Mouse (Mus musculus) liver, adult 2 months (tissue): ENCODE data around the gene D330020A13Rik. TPM values are rescaled to one million over a fixed set of nuclear protein-coding genes. Genes with fewer than 3 reads are reported as not detected.

Experiments
- DNase-seq: peaks from one replicate; pipeline ENCODE4 v3.0.0-alpha.2; 2011; ENCODE audit warnings: low read depth, low spot score; ENCODE audit errors: extremely low read depth
- H3K27ac ChIP-seq: fragments of 200-500 bp; replicated peaks from 2 replicates; pipeline ENCODE4 v1.5.1; 2012; ENCODE audit warnings: low read depth, mild to moderate bottlenecking, control low read depth, inconsistent platforms, low read length; ENCODE audit not compliant: insufficient read depth
- H3K27me3 ChIP-seq: fragments of 200-500 bp; 2 replicates; pipeline ENCODE4 v1.6.1; 2012; ENCODE audit warnings: mild to moderate bottlenecking, moderate library complexity, low read length, inconsistent platforms; ENCODE audit not compliant: control insufficient read depth, insufficient read depth
- H3K36me3 ChIP-seq: fragments of 200-500 bp; 2 replicates; pipeline ENCODE4 v1.6.1; 2012; ENCODE audit warnings: low read length, inconsistent platforms; ENCODE audit not compliant: control insufficient read depth, insufficient read depth
- H3K4me1 ChIP-seq: fragments of 200-500 bp; 2 replicates; pipeline ENCODE4 v1.6.1; 2011; ENCODE audit warnings: low read length; ENCODE audit not compliant: control insufficient read depth, insufficient read depth
- H3K4me3 ChIP-seq: fragments of 200-500 bp; 2 replicates; pipeline ENCODE4 v1.5.1; 2011; ENCODE audit warnings: low read depth, mild to moderate bottlenecking, control low read depth, low read length, moderate library complexity; ENCODE audit not compliant: insufficient read depth
- H3K79me2 ChIP-seq: fragments of 200-500 bp; 2 replicates; pipeline ENCODE4 v1.6.1; 2012; ENCODE audit warnings: inconsistent platforms, mild to moderate bottlenecking, low read length, moderate library complexity; ENCODE audit not compliant: control insufficient read depth, insufficient read depth
- H3K9ac ChIP-seq: fragments of 200-500 bp; 2 replicates; pipeline ENCODE4 v1.6.1; 2012; ENCODE audit warnings: low read depth, mild to moderate bottlenecking, control low read depth, inconsistent platforms, low read length
- CTCF ChIP-seq: fragments of 200-500 bp; IDR thresholded peaks from 2 replicates; pipeline ENCODE4 v1.5.1; 2011; ENCODE audit warnings: low read depth, low read length, control low read depth
- POLR2A ChIP-seq: fragments of 200-500 bp; IDR thresholded peaks from 2 replicates; pipeline ENCODE4 v1.6.1; 2011; ENCODE audit warnings: low read length, control low read depth; ENCODE audit not compliant: insufficient read depth; ENCODE audit errors: extremely low read depth
- WGBS: fragments of 180-500 bp; shearing (Covaris S2); methylation state at CpG from one replicate; pipeline ENCODE4 v1.1.7; 2018; 5-methylcytosine and 5-hydroxymethylcytosine counted together
- polyA plus RNA-seq: library from polyadenylated mRNA; depleted of rRNA; stranded (reverse); fragments of >200 nt; gene quantifications from 2 replicates; pipeline ENCODE4 v1.2.3, GENCODE M21; 2012
- total RNA-seq: library from RNA; depleted of rRNA; stranded (reverse); fragments of >200 nt; gene quantifications from 2 replicates; pipeline ENCODE4 v1.2.3, GENCODE M21; 2014

D330020A13Rik gene
- total and polyA plus RNA-seq, 2 experiments, result not detected

- WGBS, result 24% methylated on average over 16 of the region's 16 CpGs
Observed at GRCm38 (mm10) chr6:120302755-120303316, 8.7 kb downstream of the D330020A13Rik start.

GRCm38 (mm10) chr6:120306859-120307594 lies 12.9 kb downstream of the D330020A13Rik start:
- 89% methylated on average over 3 of the region's 3 CpGs for WGBS
- H3K27ac ChIP-seq, result no peak overlapping the region
- DNase-seq, result no peak
- H3K79me2 ChIP-seq, result no peaks in the 10 kb centered on the region
- TF ChIP-seq CTCF, result no peak
- no peak for TF ChIP-seq POLR2A
- no peaks in the 10 kb centered on the region for H3K36me3 ChIP-seq
- no peak overlapping the region for H3K4me3 ChIP-seq
- no peak overlapping the region for H3K9ac ChIP-seq
- peaks cover 6% of the 10 kb centered on the region for H3K4me1 ChIP-seq
- H3K27me3 ChIP-seq, result peaks cover 2% of the 10 kb centered on the region; the same call in 1 of the 2 replicates

More at GRCm38 (mm10) chr6:120302755-120303316, 8.7 kb downstream of the D330020A13Rik start:
- DNase-seq, result no peak
- Histone ChIP-seq H3K27me3 (peaks cover 2% of the 10 kb centered on the region; the same call in 1 of the 2 replicates), H3K9ac (no peak overlapping the region), H3K27ac (no peak overlapping the region), H3K79me2 (no peaks in the 10 kb centered on the region), H3K4me3 (no peak overlapping the region), H3K36me3 (no peaks in the 10 kb centered on the region), H3K4me1 (no peaks in the 10 kb centered on the region; the same call in 1 of the 2 replicates)
- TF ChIP-seq POLR2A (no peak), CTCF (no peak)

GRCm38 (mm10) chr6:120309338-120309737 lies 15.2 kb downstream of the D330020A13Rik start:
- H3K4me3 ChIP-seq, result no peak overlapping the region
- WGBS, result 33% methylated on average over 9 of the region's 9 CpGs
- H3K79me2 ChIP-seq, result no peaks in the 10 kb centered on the region
- no peak overlapping the region for H3K9ac ChIP-seq
- H3K27me3 ChIP-seq, result no peaks in the 10 kb centered on the region
- peak overlapping the region; percentile 92 for H3K27ac ChIP-seq
- peak; percentile 99 for DNase-seq
- peaks cover 6% of the 10 kb centered on the region for H3K4me1 ChIP-seq
- no peak for TF ChIP-seq POLR2A
- TF ChIP-seq CTCF, result no peak; the same call in 1 of the 2 replicates
- no peaks in the 10 kb centered on the region for H3K36me3 ChIP-seq

- Histone ChIP-seq H3K4me1 (peaks cover 6% of the 10 kb centered on the region), H3K79me2 (no peaks in the 10 kb centered on the region), H3K36me3 (no peaks in the 10 kb centered on the region), H3K4me3 (no peak overlapping the region), H3K27ac (peak overlapping the region; percentile 92), H3K27me3 (no peaks in the 10 kb centered on the region), H3K9ac (peak overlapping the region; percentile 28; the same call in 1 of the 2 replicates)
- no peak for TF ChIP-seq CTCF
- TF ChIP-seq POLR2A, result no peak
- WGBS, result 16% methylated on average over 3 of the region's 3 CpGs
- DNase-seq, result no peak
Observed at GRCm38 (mm10) chr6:120309787-120310186, 15.6 kb downstream of the D330020A13Rik start.

GRCm38 (mm10) chr6:120312443-120312842 lies 18.3 kb downstream of the D330020A13Rik start:
- no peak for DNase-seq
- WGBS, result 89% methylated on average over 5 of the region's 5 CpGs
- Histone ChIP-seq H3K27me3 (no peaks in the 10 kb centered on the region), H3K9ac (no peak overlapping the region), H3K4me1 (peaks cover 6% of the 10 kb centered on the region), H3K36me3 (no peaks in the 10 kb centered on the region), H3K4me3 (no peak overlapping the region), H3K27ac (no peak overlapping the region), H3K79me2 (no peaks in the 10 kb centered on the region)
- TF ChIP-seq POLR2A, result no peak
- TF ChIP-seq CTCF, result no peak

GRCm38 (mm10) chr6:120318303-120318940 lies 24.3 kb downstream of the D330020A13Rik start:
- Histone ChIP-seq H3K79me2 (no peaks in the 10 kb centered on the region), H3K27ac (no peak overlapping the region), H3K27me3 (no peaks in the 10 kb centered on the region), H3K36me3 (no peaks in the 10 kb centered on the region), H3K4me1 (peaks cover 4% of the 10 kb centered on the region), H3K4me3 (no peak overlapping the region), H3K9ac (no peak overlapping the region)
- TF ChIP-seq CTCF, result no peak
- TF ChIP-seq POLR2A, result no peak
- peak; percentile 71 for DNase-seq
- WGBS, result 39% methylated on average over 11 of the region's 11 CpGs
